Mouse (Mus musculus) adrenal gland, postnatal 4 days (tissue): ENCODE results near the gene Tmem44. TPM values are rescaled to one million over a fixed set of nuclear protein-coding genes. Genes with fewer than 3 reads are reported as not detected.

Experiments
- DNase-seq, 2 experiments: peaks; one replicate each; pipeline ENCODE4 v3.0.0; 2021 to 2022; ENCODE audit warnings: low spot score in 2 of 2, mixed read lengths in 2 of 2
- total RNA-seq, 2 experiments: library from RNA; stranded (reverse); gene quantifications; 2 replicates each; pipeline ENCODE4 v1.2.3; 2021

Tmem44 gene
- total RNA-seq, 2 experiments from 2014 or later, result 11.0 to 11.7 TPM

GRCm38 (mm10) chr16:30520361-30520823 lies 30.2 kb downstream of the Tmem44 start:
- peak in 1 of 2 experiments; percentile 49 for DNase-seq

- no peak for DNase-seq
Observed at GRCm38 (mm10) chr16:30518635-30519034, 32.0 kb downstream of the Tmem44 start.

DNA sequence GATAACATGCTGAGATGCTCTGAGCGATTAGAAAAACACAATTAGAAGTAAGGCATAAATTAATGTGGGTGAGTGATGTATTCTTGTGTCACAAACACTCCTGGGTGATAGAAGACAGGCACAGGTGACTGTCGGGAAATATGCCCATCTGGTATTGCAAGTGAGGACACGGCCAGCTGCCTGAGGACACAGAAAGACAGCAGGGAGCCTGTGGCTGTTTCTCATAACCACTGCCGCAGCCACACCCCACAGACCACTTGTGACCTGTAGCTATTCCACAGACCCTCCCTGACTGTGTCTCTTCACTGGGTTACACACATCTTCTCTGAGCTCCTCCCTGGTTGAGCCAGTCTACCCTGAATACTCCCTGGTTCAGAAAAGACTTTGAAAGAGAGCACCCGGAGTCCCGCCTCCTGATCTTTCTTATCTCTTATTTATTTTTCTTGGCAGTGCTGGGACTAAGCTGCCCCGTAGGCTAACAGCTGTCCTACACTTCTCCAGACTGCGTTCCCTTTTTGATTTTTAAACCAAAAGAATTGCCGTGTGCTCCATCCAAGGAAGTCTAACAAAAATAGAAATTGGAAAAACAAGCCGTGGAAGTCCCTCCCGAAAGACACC lies 32.9 kb downstream of the Tmem44 start:
- no peak for DNase-seq

DNA sequence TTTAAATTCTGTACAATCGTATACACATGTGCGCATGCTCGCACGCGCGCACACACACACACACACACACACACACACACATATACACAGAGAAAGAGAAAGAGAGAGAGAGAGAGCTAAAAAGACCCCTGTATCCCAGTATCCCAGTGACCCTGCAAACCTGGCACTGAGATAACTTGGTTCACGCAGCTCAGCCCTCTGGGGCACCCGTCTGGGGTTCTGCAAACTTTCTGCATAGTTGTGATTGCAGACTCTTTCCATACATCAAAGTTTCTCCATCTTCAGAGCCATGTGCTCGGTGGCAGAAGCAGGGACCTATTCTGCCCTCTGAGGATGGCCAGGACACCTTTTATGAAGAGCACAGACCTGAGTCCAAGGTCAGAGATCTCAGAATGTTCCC lies 33.6 kb downstream of the Tmem44 start:
- DNase-seq, result no peak

- DNase-seq, result no peak
Observed at GRCm38 (mm10) chr16:30515418-30515817, 35.2 kb downstream of the Tmem44 start.

DNA sequence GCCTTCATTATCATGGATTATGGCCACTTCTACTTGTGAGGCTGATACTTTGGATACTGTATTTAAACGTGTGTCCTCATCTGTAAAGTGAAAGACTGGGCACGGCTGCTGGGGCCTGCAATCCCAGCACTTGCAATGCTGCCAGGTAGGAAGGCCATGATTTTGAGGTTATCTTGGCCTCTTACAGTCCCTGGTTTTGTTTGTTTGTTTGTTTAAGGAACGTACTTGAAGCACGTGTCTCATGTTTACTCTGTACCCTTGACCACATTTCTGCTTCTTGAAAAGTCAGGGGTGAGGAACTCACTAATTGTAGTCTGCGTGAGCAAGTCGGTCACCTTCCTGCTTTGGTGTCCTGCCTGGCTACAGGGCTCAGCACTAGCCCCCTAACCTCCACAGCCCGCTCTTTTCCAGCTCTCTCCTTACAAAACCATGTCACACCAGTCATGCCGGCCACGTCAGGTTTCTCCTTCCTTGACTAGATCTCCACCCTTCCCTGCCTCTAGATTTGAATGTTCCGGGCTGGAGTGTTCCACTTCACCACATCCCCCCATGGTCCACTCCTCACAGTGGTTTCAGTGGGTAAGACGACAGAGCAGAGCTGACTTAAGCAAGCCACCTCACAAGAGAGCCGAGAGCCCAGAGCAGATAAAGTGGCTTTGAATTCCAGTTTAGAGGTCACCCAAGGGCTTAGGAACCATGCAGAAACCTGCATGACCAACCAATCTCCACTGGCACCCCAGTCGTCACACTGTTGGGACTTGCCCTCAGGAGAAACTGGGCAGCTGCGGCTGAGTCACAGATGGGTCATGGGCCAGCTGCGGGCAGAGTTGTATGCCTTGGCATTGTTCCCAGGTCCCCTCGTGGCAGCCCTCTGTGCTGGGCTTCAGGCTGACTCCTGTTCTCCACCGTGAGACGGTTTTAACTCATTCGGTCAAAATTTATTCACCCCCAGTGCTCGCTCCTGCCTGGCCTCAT lies 37.3 kb downstream of the Tmem44 start:
- DNase-seq, result no peak

GRCm38 (mm10) chr16:30512375-30513049 lies 38.1 kb downstream of the Tmem44 start:
- DNase-seq, result no peak

GRCm38 (mm10) chr16:30511563-30512340 lies 38.9 kb downstream of the Tmem44 start:
- DNase-seq, result no peak

GRCm38 (mm10) chr16:30510504-30511451 lies 39.9 kb downstream of the Tmem44 start:
- peak; percentile 77 to 83 for DNase-seq

GRCm38 (mm10) chr16:30510091-30510490 lies 40.6 kb downstream of the Tmem44 start:
- DNase-seq, result no peak

DNA sequence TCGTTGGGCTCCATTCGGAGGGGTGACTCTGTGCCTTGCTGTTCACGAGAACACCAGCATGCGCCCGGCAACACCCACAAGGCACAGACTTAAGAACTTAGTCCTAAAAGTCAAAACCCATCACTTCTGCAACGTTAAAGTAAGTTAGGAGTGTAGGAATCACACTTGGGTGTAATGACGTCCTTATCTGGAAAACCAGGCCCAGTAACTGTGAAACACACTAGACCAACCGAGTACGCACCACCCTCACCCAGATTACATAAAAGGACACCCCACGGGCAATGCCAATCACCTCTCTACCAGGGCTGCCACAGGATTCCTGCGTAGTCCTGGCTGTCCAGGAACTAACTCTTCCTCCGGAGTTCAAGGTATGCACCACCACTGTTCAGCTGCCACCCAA lies 41.3 kb downstream of the Tmem44 start:
- no peak for DNase-seq

DNA sequence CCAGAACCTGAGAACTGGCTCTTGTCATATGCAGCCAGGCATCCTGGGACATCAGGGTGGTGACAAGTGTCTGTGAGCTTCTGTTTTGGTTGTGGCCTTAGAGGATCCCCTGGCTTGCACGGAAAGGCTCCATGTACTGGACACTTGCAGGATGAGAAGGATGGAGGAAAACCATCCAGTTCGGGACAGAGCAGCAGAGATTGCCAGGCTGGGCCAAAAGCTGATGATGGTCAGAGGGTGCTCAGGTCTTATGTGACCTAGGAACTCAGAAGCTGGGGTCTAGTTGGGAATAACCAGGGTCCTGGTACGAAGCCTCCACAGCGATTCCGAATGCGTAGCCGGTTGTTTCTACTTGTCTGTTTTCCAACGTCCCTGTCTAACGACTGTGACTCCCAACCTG lies 41.9 kb downstream of the Tmem44 start:
- no peak for DNase-seq

- DNase-seq, result no peak
Observed at GRCm38 (mm10) chr16:30507120-30507519, 43.5 kb downstream of the Tmem44 start.

DNA sequence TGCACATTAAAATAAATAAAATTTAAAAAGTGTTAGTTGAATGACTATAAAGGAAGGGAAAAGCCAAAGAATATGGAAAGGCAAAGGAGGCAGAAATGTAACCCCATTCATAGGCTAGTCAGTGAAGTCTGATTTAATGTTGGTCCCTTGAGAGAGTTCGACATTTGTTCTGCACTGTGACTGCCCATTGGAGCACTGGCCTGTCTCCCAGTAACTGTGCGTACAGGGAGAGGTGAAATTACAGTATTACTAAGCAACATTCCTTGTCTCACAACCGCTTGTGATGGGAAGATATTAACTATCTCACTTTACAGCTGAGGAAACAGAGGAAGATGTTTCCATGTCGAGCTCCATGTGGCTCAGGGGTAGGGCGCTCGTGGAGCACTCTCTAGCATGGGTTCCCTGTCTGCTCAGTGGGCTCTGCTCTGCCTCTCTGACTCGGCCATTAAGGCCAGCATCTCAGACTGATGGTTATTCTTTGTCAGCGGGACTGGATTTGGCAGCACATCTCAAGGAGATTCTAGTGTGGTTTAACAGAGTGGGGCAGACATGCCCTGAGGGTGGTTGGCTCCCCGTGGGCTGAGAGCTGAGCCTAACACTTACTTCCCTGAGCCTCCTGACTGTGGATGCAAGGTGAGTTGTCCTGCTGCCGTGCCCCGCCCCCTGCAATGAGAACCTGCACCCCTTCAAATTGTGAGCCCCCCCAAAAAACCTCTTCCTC lies 45.2 kb downstream of the Tmem44 start:
- no peak for DNase-seq

DNA sequence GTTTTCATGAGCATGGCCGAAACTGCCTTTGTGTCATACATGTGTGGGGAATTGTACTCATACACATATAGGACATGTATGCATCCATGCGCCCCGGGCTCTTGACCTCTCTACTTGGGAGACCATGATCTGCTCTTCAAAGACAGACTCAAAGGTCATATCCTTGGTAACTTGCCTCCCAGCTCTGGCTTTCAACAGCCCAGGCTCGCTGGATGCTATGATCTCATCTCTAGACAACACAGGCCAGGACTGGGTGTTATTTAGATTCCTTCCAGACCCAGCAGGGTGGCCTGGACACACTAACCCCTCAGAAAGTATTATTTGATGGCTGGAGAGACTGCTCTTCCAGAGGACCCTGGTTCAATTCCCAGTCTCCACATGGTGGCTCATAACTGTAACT lies 45.8 kb downstream of the Tmem44 start:
- no peak for DNase-seq

GRCm38 (mm10) chr16:30503958-30504357 lies 46.7 kb downstream of the Tmem44 start:
- DNase-seq, result no peak

DNA sequence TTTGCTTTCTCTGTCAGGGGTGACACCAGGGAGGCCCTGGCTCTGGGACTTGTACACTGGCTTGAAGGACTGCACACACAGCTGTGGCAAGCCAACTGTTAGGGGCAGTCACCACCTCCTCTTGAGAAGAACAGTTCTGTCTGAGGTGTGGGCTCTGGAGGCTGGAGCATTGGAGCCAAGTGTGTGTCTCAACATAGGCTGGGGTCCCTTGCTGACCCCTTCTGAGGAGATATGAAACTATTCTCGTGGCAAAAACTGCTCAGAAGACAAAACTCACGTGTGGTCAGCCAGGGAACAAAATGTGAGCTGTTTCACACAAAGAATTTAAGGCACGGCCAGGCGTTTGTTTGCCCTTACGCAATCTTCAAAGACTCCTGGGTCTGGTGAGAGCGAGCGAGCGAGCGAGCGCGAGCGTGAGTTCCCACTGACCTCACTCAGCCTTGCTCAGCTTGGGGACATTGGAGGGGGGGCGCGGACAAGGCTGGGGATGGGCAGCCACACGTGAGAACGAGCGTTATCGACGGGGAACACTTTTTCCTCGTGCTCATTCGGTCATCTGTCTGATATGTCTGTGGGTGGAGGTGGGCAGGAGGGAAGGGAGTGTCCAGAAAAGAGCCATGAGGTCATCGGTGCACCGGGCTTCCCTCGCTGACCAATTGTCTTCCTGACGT lies 48.3 kb downstream of the Tmem44 start:
- DNase-seq, result no peak

DNA sequence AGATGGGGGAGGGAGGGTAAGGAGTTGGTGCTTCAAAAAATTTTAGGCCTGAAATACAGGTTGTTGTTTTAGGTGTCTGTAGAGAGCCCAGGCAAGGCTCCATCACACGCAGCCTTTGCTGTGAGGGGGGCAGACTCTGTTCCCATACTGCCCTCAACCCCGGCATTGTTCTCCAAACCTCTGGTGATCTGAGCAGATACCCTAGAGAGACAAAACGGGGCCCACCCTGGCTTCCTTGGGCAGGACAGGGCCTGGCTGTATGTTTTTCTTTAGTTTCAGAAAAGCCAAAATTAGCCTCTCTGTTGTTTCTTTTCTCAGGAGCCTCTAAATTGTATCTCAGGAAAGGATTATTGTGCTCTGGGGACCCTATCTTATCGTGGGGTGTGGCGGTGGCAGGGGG lies 49.0 kb downstream of the Tmem44 start:
- no peak for DNase-seq

DNA sequence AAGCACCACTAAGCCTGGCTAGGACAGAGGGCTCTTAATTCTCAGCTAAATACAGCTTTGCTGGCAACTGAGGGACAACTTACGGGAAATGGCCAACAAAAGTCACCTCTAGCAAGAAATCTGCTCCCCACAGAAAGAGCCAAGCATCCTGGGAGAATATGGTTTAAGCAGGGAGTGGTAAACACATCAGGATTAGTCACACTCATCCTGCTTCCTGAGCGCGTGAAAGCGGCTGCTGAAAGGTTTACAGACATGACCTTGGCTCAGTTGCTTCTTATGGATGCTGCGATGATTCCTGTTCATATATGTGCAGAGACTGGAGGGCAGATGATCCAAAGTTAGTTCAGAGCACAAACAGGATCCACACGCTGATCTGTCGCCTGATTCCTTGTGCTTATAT lies 50.4 kb downstream of the Tmem44 start:
- DNase-seq, result no peak
